Mouse (Mus musculus) layer of hippocampus, adult 8-10 months (tissue): Measurements from ENCODE around the gene Nicn1. TPM values are rescaled to one million over a fixed set of nuclear protein-coding genes. Genes with fewer than 3 reads are reported as not detected.
"Not testable (repeated sequence)": the region's sequence is repeated elsewhere in the genome, so short reads cannot be mapped to it uniquely, and the experiment has no call there.

Source experiments
- DNase-seq, 2 experiments: peaks; one replicate each; pipeline ENCODE4 v3.0.0; 2022; ENCODE audit warnings: low spot score in 2 of 2
- total RNA-seq, 4 experiments: library from RNA; stranded (reverse); gene quantifications; 2 replicates each; pipeline ENCODE4 v1.2.4; 2022

The Nicn1 gene
- total RNA-seq, 4 experiments from 2014 or later = 106 to 131 (median 116) TPM

DNA sequence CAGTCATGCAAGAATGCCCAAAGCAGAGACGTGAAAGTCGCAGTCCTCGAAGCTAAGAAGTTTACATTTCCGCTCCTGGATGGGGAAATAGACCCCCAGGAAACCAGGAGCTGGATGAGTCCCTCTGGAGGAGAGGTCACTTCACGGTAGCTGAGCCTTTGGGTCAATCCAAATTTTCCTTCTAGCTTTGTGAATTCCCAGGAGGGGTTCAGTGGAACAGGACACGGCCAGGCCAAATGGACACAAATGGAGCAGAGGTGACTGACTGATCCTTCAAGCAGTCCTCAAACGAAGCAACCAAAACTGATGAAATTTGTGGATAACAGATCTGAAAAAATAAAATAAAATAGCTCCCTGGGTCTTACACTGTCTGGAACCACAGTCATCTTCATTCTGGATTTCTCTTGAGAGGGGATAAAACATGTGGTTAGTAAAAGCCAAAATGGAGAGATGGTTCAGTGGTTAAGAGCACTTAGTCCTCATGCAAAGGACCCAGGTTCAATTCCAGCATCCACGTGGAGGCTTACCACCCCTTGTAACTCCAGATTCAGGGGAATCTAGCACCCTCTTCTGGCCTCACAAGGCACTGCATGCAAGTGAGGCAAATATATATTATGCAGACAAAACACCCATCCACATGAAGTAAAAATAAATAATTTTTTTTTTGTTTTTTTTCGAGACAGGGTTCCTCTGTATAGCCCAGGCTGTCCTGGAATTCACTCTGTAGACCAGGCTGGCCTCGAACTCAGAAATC, 11.4 kb upstream of the Nicn1 start:
- no peak for DNase-seq

GRCm38 (mm10) chr9:108280071-108280828, 10.0 kb upstream of the Nicn1 start:
- no peak for DNase-seq

GRCm38 (mm10) chr9:108284410-108284809, 5.8 kb upstream of the Nicn1 start:
- DNase-seq = peak in 1 of 2 experiments; percentile 78

GRCm38 (mm10) chr9:108287526-108288238, 2.5 kb upstream of the Nicn1 start:
- not testable (repeated sequence) for DNase-seq

DNA sequence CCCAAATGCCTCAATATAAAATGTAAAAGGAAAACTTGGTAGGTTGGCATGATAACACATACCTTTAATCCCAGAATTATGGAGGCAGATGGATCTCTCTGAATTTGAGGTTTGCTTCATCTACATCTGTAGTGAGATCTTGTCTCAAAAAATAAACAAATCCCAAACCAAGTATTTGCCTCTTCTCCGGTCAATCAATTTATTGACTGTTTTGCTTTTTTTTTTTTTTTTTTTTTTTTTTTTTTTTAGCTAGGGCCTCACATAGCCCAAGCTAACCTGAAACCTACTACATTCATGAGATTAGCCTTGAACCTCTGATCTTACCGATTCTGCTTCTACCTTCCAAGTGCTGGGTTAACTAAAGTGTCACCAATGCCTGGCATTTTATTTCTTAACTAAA, 882 bp upstream of the Nicn1 start:
- no peak for DNase-seq

- DNase-seq = no peak
Measured at GRCm38 (mm10) chr9:108290773-108291172, 544 bp downstream of the Nicn1 start.

DNA sequence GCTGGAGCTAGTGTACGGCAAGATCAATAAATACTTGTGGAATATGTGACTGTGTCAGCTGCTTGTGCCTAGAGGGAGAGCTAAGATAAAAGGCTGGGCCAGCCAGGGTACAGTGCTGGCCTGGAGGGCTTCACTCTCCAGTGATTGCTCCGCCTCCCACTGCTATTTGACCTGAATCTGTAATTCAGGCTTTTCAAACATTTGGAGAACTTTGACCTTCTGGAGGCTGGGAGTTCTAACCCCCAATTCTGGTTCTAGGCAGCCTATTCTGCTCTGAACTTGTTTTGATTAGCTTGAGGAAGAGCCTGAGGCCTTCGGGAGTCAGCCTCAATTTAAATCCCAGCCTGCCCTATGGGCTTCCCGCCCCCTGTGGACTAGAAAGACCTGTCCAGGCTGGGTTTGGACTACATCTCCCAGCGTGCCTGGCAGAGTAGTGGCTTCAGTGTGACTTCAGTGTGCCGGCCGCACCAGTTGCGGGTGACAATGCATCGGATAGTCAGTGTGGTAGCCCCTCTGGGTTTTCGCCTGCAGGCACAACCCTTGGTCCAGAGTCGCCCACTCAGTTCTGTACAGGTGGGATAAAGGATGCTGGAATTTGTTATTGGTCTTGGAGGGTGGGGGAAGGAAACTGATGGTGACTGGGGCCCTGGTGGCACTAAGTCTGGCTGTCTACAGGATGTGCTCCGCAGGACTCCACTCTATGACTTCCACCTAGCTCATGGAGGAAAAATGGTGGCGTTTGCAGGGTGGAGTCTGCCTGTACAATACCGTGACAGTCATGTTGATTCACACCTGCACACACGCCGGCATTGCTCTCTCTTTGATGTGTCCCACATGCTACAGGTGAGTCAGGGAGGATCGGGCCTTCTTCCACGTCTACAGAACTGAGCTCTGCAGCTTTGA, 6.5 kb downstream of the Nicn1 start, which contains the start of gene Amt:
Gene Amt (plus strand): TSS at position 401 of the 903 bp plus-strand sequence.
- no peak for DNase-seq

DNA sequence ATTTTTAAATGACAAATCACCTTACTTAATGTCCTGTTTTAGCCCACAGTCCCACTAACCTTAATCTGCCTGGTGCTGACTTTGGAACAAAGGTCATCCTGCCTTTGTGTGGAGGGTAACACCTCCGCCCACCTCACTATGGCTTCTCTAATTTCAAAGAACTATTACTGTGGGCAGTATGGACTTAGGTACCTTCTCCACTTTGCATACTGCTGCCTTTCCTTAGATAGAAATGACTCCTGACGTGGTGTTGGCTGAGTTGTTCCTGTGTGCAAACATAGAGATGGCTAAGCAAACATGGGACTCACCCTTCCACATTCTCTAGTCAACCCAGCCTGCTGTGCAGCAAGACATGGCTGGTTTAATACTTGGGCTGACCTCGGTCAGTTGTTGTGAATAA, 11.6 kb downstream of the Nicn1 start:
- DNase-seq = no peak

DNA sequence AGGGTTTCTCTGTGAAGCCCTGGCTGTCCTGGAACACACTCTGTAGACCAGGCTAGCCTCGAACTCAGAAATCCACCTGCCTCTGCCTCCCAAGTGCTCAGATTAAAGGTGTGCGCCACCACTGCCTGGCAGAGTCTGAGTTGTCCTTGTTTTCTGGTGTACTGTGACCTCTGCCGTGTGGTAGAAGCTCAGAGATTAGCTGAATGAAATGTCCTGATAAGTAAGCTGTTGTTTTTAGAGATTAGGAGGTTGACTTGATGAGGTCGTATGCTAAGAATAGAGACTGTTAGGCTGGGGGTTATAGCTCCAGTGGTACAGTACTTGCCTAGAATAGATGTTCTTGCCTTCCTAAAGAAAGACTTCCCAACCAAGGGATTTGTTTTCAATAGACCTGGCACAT, 14.5 kb downstream of the Nicn1 start:
- no peak for DNase-seq

DNA sequence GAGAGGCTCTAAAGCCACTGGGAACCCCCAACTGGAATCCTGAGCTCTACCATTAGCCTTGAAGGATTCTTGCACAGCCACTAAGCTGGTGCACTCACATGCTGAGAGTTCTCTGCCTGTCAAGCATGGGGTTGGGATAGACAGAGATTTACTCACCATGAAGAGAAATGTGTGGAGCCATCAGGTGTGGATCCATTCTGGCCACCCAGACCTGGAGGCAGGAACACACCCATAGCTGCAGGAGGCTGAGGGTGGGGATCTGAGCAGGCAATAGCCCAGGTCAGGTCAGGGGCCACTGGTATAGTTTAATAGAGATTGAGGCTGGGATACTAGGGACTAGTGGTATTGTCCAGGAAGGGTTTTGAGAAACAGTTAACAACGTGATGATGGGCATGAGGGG, 14.9 kb downstream of the Nicn1 start:
- DNase-seq = no peak

- DNase-seq = peak; percentile 99 to 100
Measured at GRCm38 (mm10) chr9:108305629-108306520, 15.6 kb downstream of the Nicn1 start, which contains the start of the genes Rhoa and Tcta. Rhoa (plus strand) TSS chr9:108306129. Tcta (minus strand) TSS chr9:108306160.

GRCm38 (mm10) chr9:108306571-108306980, 16.3 kb downstream of the Nicn1 start:
- DNase-seq = no peak

GRCm38 (mm10) chr9:108307021-108307807, 17.0 kb downstream of the Nicn1 start:
- no peak for DNase-seq

GRCm38 (mm10) chr9:108308141-108308540, 17.9 kb downstream of the Nicn1 start:
- no peak for DNase-seq

DNA sequence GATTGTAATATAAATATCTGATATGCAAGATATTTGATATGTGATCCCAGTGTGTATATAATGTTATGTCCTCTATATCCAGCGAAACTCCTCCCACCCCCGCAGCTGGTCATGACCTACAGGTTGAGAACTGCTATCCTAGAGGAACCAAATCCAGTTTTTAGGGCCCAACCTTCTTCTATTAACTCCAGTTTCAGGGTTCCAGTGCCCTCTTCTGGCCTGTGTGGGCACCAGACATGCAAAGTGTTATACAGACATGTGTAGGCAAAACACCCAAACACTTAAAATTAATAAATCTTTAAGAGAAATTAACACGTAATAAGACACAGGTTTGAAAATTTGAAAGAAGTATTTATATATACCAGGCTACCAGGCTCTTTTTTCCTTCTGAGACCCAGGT, 27.3 kb downstream of the Nicn1 start:
- no peak for DNase-seq

DNA sequence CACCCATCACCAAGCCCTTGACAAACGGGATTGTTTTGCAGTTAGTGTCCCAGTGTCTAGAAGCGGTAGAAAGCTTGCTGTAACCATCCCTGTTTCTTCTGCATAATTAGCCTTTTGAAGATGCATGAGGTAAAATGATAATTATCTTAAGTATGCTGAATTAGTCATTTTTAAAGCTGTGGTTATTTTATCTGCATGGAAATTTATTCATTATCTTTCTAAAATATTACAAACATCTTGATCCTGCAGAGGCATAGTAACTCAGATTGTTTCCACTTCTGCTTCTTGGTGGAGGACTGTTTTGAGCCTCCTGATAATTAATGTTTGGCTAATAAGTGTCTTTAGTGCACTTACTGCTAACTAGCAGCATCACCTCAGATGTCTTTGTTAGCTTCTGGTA, 28.2 kb downstream of the Nicn1 start:
- DNase-seq = no peak

- not testable (repeated sequence) for DNase-seq
Measured at GRCm38 (mm10) chr9:108322054-108322453, 31.8 kb downstream of the Nicn1 start.

GRCm38 (mm10) chr9:108324784-108325183, 34.6 kb downstream of the Nicn1 start:
- DNase-seq = peak in 1 of 2 experiments; percentile 17

DNA sequence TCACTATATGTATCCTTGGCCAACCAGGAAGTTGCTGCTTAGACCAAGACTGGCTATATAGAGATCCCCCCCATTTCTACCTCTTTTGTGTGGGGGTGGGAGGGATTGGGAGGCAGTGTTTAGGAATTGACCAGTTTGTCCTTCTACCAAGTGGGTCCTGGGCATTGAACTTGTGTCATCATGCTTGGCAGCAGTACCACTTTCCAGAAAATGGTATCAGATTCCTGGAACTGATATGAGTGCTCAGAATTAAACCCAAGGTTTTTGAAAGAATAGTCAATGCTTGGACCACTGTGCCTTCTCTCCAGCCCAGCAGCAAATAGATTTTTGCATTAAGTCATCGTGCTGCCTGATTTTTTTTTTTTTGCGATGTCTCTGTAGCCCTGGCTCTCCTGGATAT, 35.6 kb downstream of the Nicn1 start:
- DNase-seq = no peak
